Comparison of ENCODE assay signal across 7 mouse cellular contexts in the genomic region with DNA sequence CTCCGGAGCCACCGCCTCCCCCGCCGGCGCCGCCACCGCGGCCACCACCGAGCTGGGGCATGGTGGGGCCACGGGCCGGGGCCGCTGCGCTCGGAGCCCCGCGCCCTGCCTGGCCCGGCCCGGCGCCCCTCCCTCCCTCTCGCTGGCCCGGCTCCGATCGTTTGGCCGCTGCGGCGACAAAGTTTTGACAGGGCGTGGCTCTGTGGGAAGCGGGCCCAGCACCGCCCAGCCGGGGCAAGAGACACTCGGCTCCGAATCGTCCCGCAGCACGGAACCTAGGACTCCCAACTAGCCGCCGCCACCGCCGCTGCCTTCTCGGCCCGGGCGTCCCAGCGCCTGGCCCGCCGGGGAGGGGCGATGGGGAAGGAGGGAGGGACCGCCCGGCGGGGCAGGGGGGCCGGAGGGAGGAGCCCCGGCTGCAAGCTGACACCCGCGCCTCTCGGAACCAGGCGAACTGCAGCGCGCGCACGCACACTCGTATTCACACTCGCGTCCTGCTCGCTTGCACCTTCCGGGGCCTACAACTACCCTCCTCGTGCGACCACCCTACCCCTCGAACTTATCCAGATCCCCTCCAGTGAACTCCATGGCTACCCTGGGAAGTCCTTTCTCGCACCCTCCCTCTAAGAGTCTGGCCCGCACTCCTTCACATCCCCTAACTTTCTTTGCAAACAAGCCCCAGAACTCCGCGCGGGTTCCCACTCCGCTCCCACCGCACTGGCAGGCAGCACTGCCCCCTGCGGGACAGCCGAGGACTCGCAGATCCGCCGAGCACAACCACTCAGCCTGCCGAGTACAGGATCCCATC. TPM values are rescaled to one million over a fixed set of nuclear protein-coding genes. Genes with fewer than 3 reads are reported as not detected.
DNase-seq lines count a peak whose midpoint lies in the region; ATAC-seq and TF ChIP-seq lines count a peak whose summit lies in the region.

TSS of gene Tcf7l1 (minus strand) at position 363 of the 808 bp plus-strand sequence.

- H3K9ac ChIP-seq in embryonic facial prominence, embryonic 15.5 days: peak within 1 kb of the TSS; percentile 83
- peak within 1 kb of the TSS; percentile 97 for H3K9ac ChIP-seq in limb, embryonic 13.5 days
- H3K9ac ChIP-seq in midbrain, embryonic 16.5 days (ENCODE audit: low read depth, low read length): peak within 1 kb of the TSS; percentile 66

- H3K4me2 ChIP-seq in embryonic facial prominence, embryonic 15.5 days (replicated peaks): peak within 1 kb of the TSS; percentile 67
- peak within 1 kb of the TSS; percentile 94 for H3K4me2 ChIP-seq in limb, embryonic 13.5 days (replicated peaks)
- H3K4me2 ChIP-seq in midbrain, embryonic 16.5 days (ENCODE audit: low read length): peak within 1 kb of the TSS; percentile 100

- no peak for TF ChIP-seq POLR2A in bone marrow, adult 2 months (IDR thresholded peaks at IDR 0.05; ENCODE audit: borderline replicate concordance, control insufficient read depth, low read depth, low read length)
- TF ChIP-seq POLR2A in spleen, adult 2 months (IDR thresholded peaks at IDR 0.05; ENCODE audit: low read depth, low read length): no peak

- peak; percentile 88 to 92 for DNase-seq in heart, adult 9 months (ENCODE audit: low spot score in 2 of 2)
- DNase-seq in kidney, adult 9 months: peak; percentile 90
- peak; percentile 26 to 75 for DNase-seq in spleen, adult 2 months (ENCODE audit: low read depth in 1 of 2, low spot score in 2 of 2)

- WGBS in bone marrow, adult 2 months: 1% methylated on average over 79 of the region's 80 CpGs
- 0% methylated on average over 69 of the region's 80 CpGs for WGBS in embryonic facial prominence, embryonic 15.5 days
- under 1% methylated on average over 68 of the region's 80 CpGs for WGBS in limb, embryonic 13.5 days
- under 1% methylated on average over 60 of the region's 80 CpGs for WGBS in midbrain, embryonic 16.5 days
- 2% methylated on average over 79 of the region's 80 CpGs for WGBS in spleen, adult 2 months

- peaks cover 9% of the 10 kb centered on the region; the same call in 1 of the 2 replicates for H3K36me3 ChIP-seq in embryonic facial prominence, embryonic 15.5 days
- peaks cover 18% of the 10 kb centered on the region for H3K36me3 ChIP-seq in limb, embryonic 13.5 days
- no peaks in the 10 kb centered on the region for H3K36me3 ChIP-seq in midbrain, embryonic 16.5 days (ENCODE audit: control insufficient read depth, insufficient read depth, low read length)
- no peaks in the 10 kb centered on the region for H3K36me3 ChIP-seq in spleen, adult 2 months (ENCODE audit: control insufficient read depth, insufficient read depth, low read length)

- TF ChIP-seq CTCF in bone marrow, adult 2 months (IDR thresholded peaks at IDR 0.05; ENCODE audit: control insufficient read depth, insufficient read depth, low read length): peak; percentile 84
- TF ChIP-seq CTCF in spleen, adult 2 months (IDR thresholded peaks at IDR 0.05; ENCODE audit: extremely low read depth, insufficient read depth, insufficient read length, insufficient replicate concordance): peak; percentile 90

- H3K27ac ChIP-seq in bone marrow, adult 2 months (ENCODE audit: control insufficient read depth, insufficient read depth, low read depth, low read length, poor library complexity): no peak within 1 kb of the TSS; the same call in 1 of the 2 replicates
- H3K27ac ChIP-seq in embryonic facial prominence, embryonic 15.5 days (replicated peaks): peak within 1 kb of the TSS; percentile 96
- peak within 1 kb of the TSS; percentile 97 for H3K27ac ChIP-seq in limb, embryonic 13.5 days
- H3K27ac ChIP-seq in midbrain, embryonic 16.5 days (ENCODE audit: low read length): peak within 1 kb of the TSS; percentile 76
- H3K27ac ChIP-seq in spleen, adult 2 months (ENCODE audit: insufficient read depth, low read length): peak within 1 kb of the TSS; percentile 16; the same call in 1 of the 2 replicates

- no peaks in the 10 kb centered on the region for H3K27me3 ChIP-seq in embryonic facial prominence, embryonic 15.5 days
- no peaks in the 10 kb centered on the region for H3K27me3 ChIP-seq in limb, embryonic 13.5 days
- H3K27me3 ChIP-seq in midbrain, embryonic 16.5 days (ENCODE audit: control insufficient read depth, insufficient read depth, low read depth, low read length): peaks cover 12% of the 10 kb centered on the region
- H3K27me3 ChIP-seq in spleen, adult 2 months (ENCODE audit: control insufficient read depth, insufficient read depth, low read length): peaks cover 14% of the 10 kb centered on the region

- peak within 1 kb of the TSS; percentile 66 for H3K4me3 ChIP-seq in bone marrow, adult 2 months (replicated peaks; ENCODE audit: control insufficient read depth, low read depth, low read length)
- H3K4me3 ChIP-seq in embryonic facial prominence, embryonic 15.5 days (replicated peaks): peak within 1 kb of the TSS; percentile 87
- H3K4me3 ChIP-seq in limb, embryonic 13.5 days: peak within 1 kb of the TSS; percentile 91
- peak within 1 kb of the TSS; percentile 68 for H3K4me3 ChIP-seq in midbrain, embryonic 16.5 days (ENCODE audit: low read depth, low read length)
- H3K4me3 ChIP-seq in spleen, adult 2 months (ENCODE audit: extremely low read depth, insufficient read depth, insufficient read length): peak within 1 kb of the TSS; percentile 65

- no peaks in the 10 kb centered on the region for H3K9me3 ChIP-seq in embryonic facial prominence, embryonic 15.5 days (replicated peaks)
- H3K9me3 ChIP-seq in limb, embryonic 13.5 days: no peaks in the 10 kb centered on the region
- H3K9me3 ChIP-seq in midbrain, embryonic 16.5 days (replicated peaks; ENCODE audit: control insufficient read depth, low read length, poor library complexity, severe bottlenecking): no peaks in the 10 kb centered on the region

- ATAC-seq in embryonic facial prominence, embryonic 15.5 days (ENCODE audit: insufficient number of reproducible peaks, low FRiP score, low TSS enrichment, low read depth): peak; percentile 93
- ATAC-seq in limb, embryonic 13.5 days (ENCODE audit: low FRiP score, low read depth): peak; percentile 97
- ATAC-seq in midbrain, embryonic 16.5 days: peak; percentile 88

- H3K4me1 ChIP-seq in bone marrow, adult 2 months (ENCODE audit: control insufficient read depth, insufficient read depth, low read length): no peaks in the 10 kb centered on the region
- peaks cover 29% of the 10 kb centered on the region for H3K4me1 ChIP-seq in embryonic facial prominence, embryonic 15.5 days
- peaks cover 28% of the 10 kb centered on the region for H3K4me1 ChIP-seq in limb, embryonic 13.5 days
- H3K4me1 ChIP-seq in midbrain, embryonic 16.5 days (ENCODE audit: control insufficient read depth, insufficient read depth, low read length): peaks cover 14% of the 10 kb centered on the region
- 0 out of 2 replicates have a peak, but pooled peaks cover 3% of the 10 kb centered on the region for H3K4me1 ChIP-seq in spleen, adult 2 months (ENCODE audit: control insufficient read depth, insufficient read depth, insufficient read length)

RNA-seq across cellular contexts. Expression of gene Tcf7l1, which starts in this region (rescaled TPM):
- polyA plus RNA-seq in bone marrow, adult 2 months (2011; ENCODE audit: insufficient read depth, insufficient read length, low replicate concordance, missing spikeins): 19.3 and 29.1 TPM in 2 replicates
- 52.3 and 54.7 TPM in 2 replicates for polyA plus RNA-seq in embryonic facial prominence, embryonic 15.5 days (2015; fragmentation: Nextera tagmentation; extraction: Ambion mirVana)
- polyA plus RNA-seq in limb, embryonic 13.5 days (2015; fragmentation: Nextera tagmentation; extraction: Ambion mirVana): 46.8 and 47.3 TPM in 2 replicates
- polyA plus RNA-seq in midbrain, embryonic 16.5 days (2015; fragmentation: Nextera tagmentation; extraction: Ambion mirVana): 4.1 and 4.6 TPM in 2 replicates
- polyA plus RNA-seq in spleen, adult 2 months (2012; rRNA removed): 10.5 and 11.8 TPM in 2 replicates
